Mouse (Mus musculus) heart, embryonic 10.5 days (tissue): ENCODE measurements around the gene Oas1a. TPM values are rescaled to one million over a fixed set of nuclear protein-coding genes. Genes with fewer than 3 reads are reported as not detected.
"Not testable (repeated sequence)": the region's sequence is repeated elsewhere in the genome, so short reads cannot be mapped to it uniquely, and the experiment has no call there.

Source experiments
- DNase-seq: peaks from one replicate; pipeline ENCODE4 v3.0.0-alpha.2; 2017; ENCODE audit warnings: low spot score
- H3K27ac ChIP-seq: fragments of 300-500 bp; sonication (generic); 2 replicates; pipeline ENCODE4 v1.5.1; 2016; ENCODE audit warnings: mild to moderate bottlenecking
- H3K27me3 ChIP-seq: fragments of 300-500 bp; sonication (generic); 2 replicates; pipeline ENCODE4 v1.6.1; 2016; ENCODE audit warnings: mild to moderate bottlenecking; ENCODE audit not compliant: poor library complexity, insufficient read depth, severe bottlenecking
- H3K36me3 ChIP-seq: fragments of 300-500 bp; sonication (generic); 2 replicates; pipeline ENCODE4 v1.6.1; 2016; ENCODE audit warnings: mild to moderate bottlenecking, moderate library complexity
- H3K4me1 ChIP-seq: fragments of 300-500 bp; sonication (generic); 2 replicates; pipeline ENCODE4 v1.6.1; 2016; ENCODE audit warnings: mild to moderate bottlenecking
- H3K4me3 ChIP-seq: fragments of 300-500 bp; sonication (generic); 2 replicates; pipeline ENCODE4 v1.5.1; 2016; ENCODE audit warnings: mild to moderate bottlenecking, moderate library complexity
- H3K9me3 ChIP-seq: fragments of 300-500 bp; sonication (generic); 2 replicates; pipeline ENCODE4 v1.6.1; 2016; ENCODE audit warnings: mild to moderate bottlenecking, moderate library complexity
- WGBS: fragments of 180-500 bp; shearing (Covaris S2); methylation state at CpG from one replicate; pipeline ENCODE4 v1.1.7; 2016; 5-methylcytosine and 5-hydroxymethylcytosine counted together
- polyA plus RNA-seq: library from polyadenylated mRNA; unstranded; fragments of >200 nt; fragmentation: Nextera tagmentation; extraction: Ambion mirVana; gene quantifications from 2 replicates; pipeline ENCODE4 v1.2.1, GENCODE M21; 2016

The Oas1a gene
- polyA plus RNA-seq, 1 experiment from 2014 or later = 0.26 TPM

GRCm38 (mm10) chr5:120890991-120891390 is 16.3 kb downstream of the Oas1a start:
- Histone ChIP-seq H3K36me3 (no peaks in the 10 kb centered on the region), H3K4me3 (no peak overlapping the region), H3K27ac (no peak overlapping the region), H3K4me1 (no peaks in the 10 kb centered on the region), H3K9me3 (no peaks in the 10 kb centered on the region), H3K27me3 (no peaks in the 10 kb centered on the region)
- peak; percentile 60 for DNase-seq
- 63% methylated on average over 3 of the region's 3 CpGs for WGBS

- DNase-seq = peak; percentile 36
- Histone ChIP-seq H3K9me3 (no peaks in the 10 kb centered on the region), H3K27ac (no peak overlapping the region), H3K36me3 (no peaks in the 10 kb centered on the region), H3K27me3 (no peaks in the 10 kb centered on the region), H3K4me1 (no peaks in the 10 kb centered on the region), H3K4me3 (no peak overlapping the region)
- WGBS = 59% methylated on average over 2 of the region's 2 CpGs
Measured at GRCm38 (mm10) chr5:120890026-120890425, 17.3 kb downstream of the Oas1a start.

- 27% methylated on average over 4 of the region's 4 CpGs for WGBS
- H3K36me3 ChIP-seq = not testable (repeated sequence)
Measured at GRCm38 (mm10) chr5:120888294-120888815, 19.0 kb downstream of the Oas1a start.

GRCm38 (mm10) chr5:120887831-120888230 is 19.5 kb downstream of the Oas1a start:
- no peaks in the 10 kb centered on the region for H3K36me3 ChIP-seq
- no peaks in the 10 kb centered on the region for H3K4me1 ChIP-seq
- no peak overlapping the region for H3K4me3 ChIP-seq
- H3K27ac ChIP-seq = no peak overlapping the region
- no peaks in the 10 kb centered on the region for H3K9me3 ChIP-seq
- no peak for DNase-seq
- H3K27me3 ChIP-seq = no peaks in the 10 kb centered on the region
- 42% methylated on average over 6 of the region's 6 CpGs for WGBS

More at GRCm38 (mm10) chr5:120888294-120888815, 19.0 kb downstream of the Oas1a start:
- not testable (repeated sequence) for H3K4me1 ChIP-seq, H3K9me3 ChIP-seq, H3K27ac ChIP-seq, H3K27me3 ChIP-seq, H3K4me3 ChIP-seq
- DNase-seq = peak; percentile 7

- not testable (repeated sequence) for H3K9me3 ChIP-seq, H3K27ac ChIP-seq, H3K36me3 ChIP-seq, H3K4me3 ChIP-seq, H3K27me3 ChIP-seq, H3K4me1 ChIP-seq
- peak; percentile 28 for DNase-seq
- WGBS = 21% methylated on average over 6 of the region's 9 CpGs
Measured at GRCm38 (mm10) chr5:120887413-120887812, 19.9 kb downstream of the Oas1a start, which contains the start of gene Oas1g. Gene Oas1g, minus strand, starts transcription at chr5:120887613.

- WGBS = 79% methylated on average over 6 of the region's 6 CpGs
- not testable (repeated sequence) for H3K4me3 ChIP-seq, H3K4me1 ChIP-seq, H3K27me3 ChIP-seq, H3K27ac ChIP-seq, H3K36me3 ChIP-seq, H3K9me3 ChIP-seq, DNase-seq
Measured at GRCm38 (mm10) chr5:120881681-120882080, 25.6 kb downstream of the Oas1a start.

- H3K27ac ChIP-seq, H3K9me3 ChIP-seq, H3K4me3 ChIP-seq, H3K27me3 ChIP-seq, H3K4me1 ChIP-seq, H3K36me3 ChIP-seq: not testable (repeated sequence)
- WGBS = 65% methylated on average over 2 of the region's 2 CpGs
- DNase-seq = peak; percentile 52
Measured at GRCm38 (mm10) chr5:120878803-120879202, 28.5 kb downstream of the Oas1a start.

- WGBS = 57% methylated on average over 2 of the region's 2 CpGs
- not testable (repeated sequence) for H3K36me3 ChIP-seq, H3K27ac ChIP-seq, H3K4me1 ChIP-seq, H3K27me3 ChIP-seq, H3K9me3 ChIP-seq, H3K4me3 ChIP-seq
- DNase-seq = peak; percentile 27
Measured at GRCm38 (mm10) chr5:120877407-120877806, 29.9 kb downstream of the Oas1a start.

- not testable (repeated sequence) for DNase-seq, H3K27me3 ChIP-seq, H3K36me3 ChIP-seq, H3K9me3 ChIP-seq, H3K27ac ChIP-seq, H3K4me3 ChIP-seq, H3K4me1 ChIP-seq
- WGBS = 62% methylated on average over 2 of the region's 3 CpGs
Measured at GRCm38 (mm10) chr5:120876839-120877238, 30.5 kb downstream of the Oas1a start.

GRCm38 (mm10) chr5:120871469-120871868 is 35.9 kb downstream of the Oas1a start:
- peak; percentile 60 for DNase-seq
- Histone ChIP-seq H3K36me3 (no peaks in the 10 kb centered on the region), H3K27me3 (peaks cover 13% of the 10 kb centered on the region; the same call in 1 of the 2 replicates), H3K4me3 (no peak overlapping the region), H3K9me3 (no peaks in the 10 kb centered on the region), H3K27ac (no peak overlapping the region), H3K4me1 (no peaks in the 10 kb centered on the region)
- WGBS = 60% methylated on average over 2 of the region's 2 CpGs

- Histone ChIP-seq H3K4me3 (no peak overlapping the region), H3K4me1 (no peaks in the 10 kb centered on the region), H3K27ac (no peak overlapping the region), H3K27me3 (peaks cover 13% of the 10 kb centered on the region; the same call in 1 of the 2 replicates), H3K9me3 (no peaks in the 10 kb centered on the region), H3K36me3 (no peaks in the 10 kb centered on the region)
- WGBS = 79% methylated on average over 7 of the region's 7 CpGs
- DNase-seq = peak; percentile 66
Measured at GRCm38 (mm10) chr5:120870782-120871181, 36.5 kb downstream of the Oas1a start.

GRCm38 (mm10) chr5:120870081-120870480 is 37.2 kb downstream of the Oas1a start:
- Histone ChIP-seq H3K36me3 (no peaks in the 10 kb centered on the region), H3K9me3 (no peaks in the 10 kb centered on the region), H3K4me3 (no peak overlapping the region), H3K27ac (no peak overlapping the region), H3K27me3 (peaks cover 13% of the 10 kb centered on the region; the same call in 1 of the 2 replicates), H3K4me1 (no peaks in the 10 kb centered on the region)
- 68% methylated on average over 3 of the region's 3 CpGs for WGBS
- DNase-seq = peak; percentile 56

- Histone ChIP-seq H3K4me3 (no peak overlapping the region), H3K36me3 (no peaks in the 10 kb centered on the region), H3K9me3 (no peaks in the 10 kb centered on the region), H3K27ac (no peak overlapping the region), H3K27me3 (peaks cover 13% of the 10 kb centered on the region; the same call in 1 of the 2 replicates), H3K4me1 (no peaks in the 10 kb centered on the region)
- peak; percentile 65 for DNase-seq
- WGBS = 69% methylated on average over 7 of the region's 7 CpGs
Measured at GRCm38 (mm10) chr5:120869436-120870015, 37.8 kb downstream of the Oas1a start.
